Mouse (Mus musculus) hindbrain, postnatal 0 days (tissue): ENCODE measurements around the gene Magohb. TPM values are rescaled to one million over a fixed set of nuclear protein-coding genes. Genes with fewer than 3 reads are reported as not detected.
"Not testable (repeated sequence)": the region's sequence is repeated elsewhere in the genome, so short reads cannot be mapped to it uniquely, and the experiment has no call there.

Experiments used
- ATAC-seq: fragments of 200-750 bp; cut with Nextera tagmentation; 2 replicates; pipeline ENCODE4 v1.8.0; 2017; ENCODE audit warnings: mild to moderate bottlenecking, moderate TSS enrichment, moderate library complexity
- DNase-seq: peaks from one replicate; pipeline ENCODE4 v3.0.0-alpha.2; 2015; ENCODE audit warnings: low spot score
- H3K27ac ChIP-seq: fragments of 300-500 bp; sonication (generic); 2 replicates; pipeline ENCODE4 v1.5.1; 2014; ENCODE audit warnings: mild to moderate bottlenecking
- H3K27me3 ChIP-seq: fragments of 300-500 bp; sonication (generic); 2 replicates; pipeline ENCODE4 v1.6.1; 2014; ENCODE audit warnings: low read length, mixed read lengths; ENCODE audit not compliant: insufficient read depth
- H3K36me3 ChIP-seq: fragments of 300-500 bp; sonication (generic); 2 replicates; pipeline ENCODE4 v1.6.1; 2014; ENCODE audit warnings: low read length, mixed read lengths; ENCODE audit not compliant: insufficient read depth
- H3K4me1 ChIP-seq: fragments of 300-500 bp; sonication (generic); 2 replicates; pipeline ENCODE4 v1.6.1; 2014; ENCODE audit warnings: antibody characterized with exemption, low read length, mixed read lengths; ENCODE audit not compliant: insufficient read depth
- H3K4me2 ChIP-seq: fragments of 300-500 bp; sonication (generic); 2 replicates; pipeline ENCODE4 v1.6.1; 2014; ENCODE audit warnings: low read depth, mild to moderate bottlenecking, low read length, moderate library complexity, mixed read lengths
- H3K4me3 ChIP-seq: fragments of 300-500 bp; sonication (generic); 2 replicates; pipeline ENCODE4 v1.5.1; 2014; ENCODE audit warnings: low read length
- H3K9ac ChIP-seq: fragments of 300-500 bp; sonication (generic); replicated peaks from 2 replicates; pipeline ENCODE4 v1.6.1; 2014; ENCODE audit warnings: mild to moderate bottlenecking, low read length, moderate library complexity, mixed read lengths
- H3K9me3 ChIP-seq: fragments of 300-500 bp; sonication (generic); 2 replicates; pipeline ENCODE4 v1.6.1; 2016; ENCODE audit warnings: low read length, mixed read lengths
- CTCF ChIP-seq: IDR thresholded peaks from 2 replicates; pipeline ENCODE4 v1.5.1; 2016; ENCODE audit warnings: antibody characterized with exemption, control low read depth, low read depth
- WGBS: fragments of 180-500 bp; shearing (Covaris S2); extraction: QIAGEN DNeasy Blood & Tissue Kit; methylation state at CpG from one replicate; pipeline ENCODE4 v1.1.7; 2014; 5-methylcytosine and 5-hydroxymethylcytosine counted together
- polyA plus RNA-seq: library from polyadenylated mRNA; unstranded; fragments of >200 nt; fragmentation: Nextera tagmentation; extraction: Ambion mirVana; gene quantifications from 2 replicates; pipeline ENCODE4 v1.2.1, GENCODE M21; 2015
- total RNA-seq: library from RNA; depleted of rRNA; stranded (reverse); fragments of >200 nt; gene quantifications from 2 replicates; pipeline ENCODE4 v1.2.3, GENCODE M21; 2014

Gene Magohb
- total and polyA plus RNA-seq, 2 experiments from 2014 or later = 9.9 to 30.2 TPM

GRCm38 (mm10) chr6:131292276-131292990, 611 bp downstream of the Magohb start:
- TF ChIP-seq CTCF = no peak
- ATAC-seq = peak; percentile 21; the same call in 1 of the 2 replicates

DNA sequence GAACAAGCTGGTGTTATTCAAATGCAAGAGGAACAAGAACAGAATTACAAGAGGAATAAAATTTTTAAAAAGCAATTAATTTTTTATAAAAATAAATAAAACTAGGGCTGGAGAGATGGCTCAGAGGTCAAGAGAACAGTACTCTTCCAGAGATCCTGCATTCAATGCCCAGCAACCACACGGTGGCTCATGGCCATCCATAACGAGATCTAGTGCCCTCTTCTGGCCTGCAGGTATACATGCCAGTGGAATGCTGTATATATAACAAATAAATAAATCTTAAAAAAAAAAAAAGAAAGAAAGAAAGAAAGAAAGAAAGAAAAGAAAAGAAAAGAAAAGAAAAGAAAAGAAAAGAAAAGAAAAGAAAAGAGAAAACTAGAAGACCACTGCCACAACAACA, 2.6 kb downstream of the Magohb start:
- no peaks in the 10 kb centered on the region for H3K9me3 ChIP-seq
- peaks cover 16% of the 10 kb centered on the region; the same call in 1 of the 2 replicates for H3K36me3 ChIP-seq
- H3K27me3 ChIP-seq = no peaks in the 10 kb centered on the region
- 0 out of 2 replicates have a peak, but pooled peaks cover 4% of the 10 kb centered on the region for H3K4me1 ChIP-seq
- H3K9ac ChIP-seq = no peak overlapping the region
- H3K4me3 ChIP-seq = no peak overlapping the region
- DNase-seq = peak; percentile 75
- peak; percentile 71 for TF ChIP-seq CTCF
- WGBS = 11% methylated on average over 2 of the region's 2 CpGs
- no peak overlapping the region for H3K27ac ChIP-seq
- peak; percentile 64; the same call in 1 of the 2 replicates for ATAC-seq
- H3K4me2 ChIP-seq = no peak overlapping the region

More at GRCm38 (mm10) chr6:131292276-131292990, 611 bp downstream of the Magohb start:
- Histone ChIP-seq H3K9me3 (no peaks in the 10 kb centered on the region), H3K36me3 (peaks cover 9% of the 10 kb centered on the region; the same call in 1 of the 2 replicates), H3K4me3 (peak overlapping the region; percentile 76), H3K9ac (peak overlapping the region; percentile 68), H3K27me3 (no peaks in the 10 kb centered on the region), H3K27ac (peak overlapping the region; percentile 80), H3K4me2 (peak overlapping the region; percentile 54), H3K4me1 (0 out of 2 replicates have a peak, but pooled peaks cover 4% of the 10 kb centered on the region)
- WGBS = 22% methylated on average over 10 of the region's 10 CpGs
- peak; percentile 30 for DNase-seq

- not testable (repeated sequence) for H3K27ac ChIP-seq, H3K4me1 ChIP-seq, H3K4me3 ChIP-seq, ATAC-seq, H3K9me3 ChIP-seq, DNase-seq, H3K27me3 ChIP-seq, H3K36me3 ChIP-seq, H3K4me2 ChIP-seq, H3K9ac ChIP-seq
- 94% methylated on average over 2 of the region's 2 CpGs for WGBS
These were observed 14.9 kb downstream of the Magohb start for GRCm38 (mm10) chr6:131278160-131278559.

- no peak for ATAC-seq
- Histone ChIP-seq H3K4me3 (no peak overlapping the region), H3K27ac (no peak overlapping the region), H3K36me3 (no peaks in the 10 kb centered on the region), H3K4me1 (no peaks in the 10 kb centered on the region), H3K27me3 (no peaks in the 10 kb centered on the region), H3K9ac (no peak overlapping the region), H3K4me2 (no peak overlapping the region), H3K9me3 (no peaks in the 10 kb centered on the region)
- TF ChIP-seq CTCF = no peak
- 94% methylated on average over 4 of the region's 4 CpGs for WGBS
- DNase-seq = no peak
These were observed 16.4 kb downstream of the Magohb start for GRCm38 (mm10) chr6:131276659-131277058.

GRCm38 (mm10) chr6:131272311-131272710, 20.7 kb downstream of the Magohb start:
- H3K9ac ChIP-seq = no peak overlapping the region
- 96% methylated on average over 1 of the region's 1 CpGs for WGBS
- ATAC-seq (no peak), DNase-seq (no peak)
- H3K36me3 ChIP-seq = no peaks in the 10 kb centered on the region
- no peak for TF ChIP-seq CTCF
- H3K9me3 ChIP-seq = no peaks in the 10 kb centered on the region
- no peak overlapping the region for H3K4me2 ChIP-seq
- no peak overlapping the region for H3K27ac ChIP-seq
- no peak overlapping the region for H3K4me3 ChIP-seq
- no peaks in the 10 kb centered on the region for H3K4me1 ChIP-seq
- no peaks in the 10 kb centered on the region for H3K27me3 ChIP-seq

DNA sequence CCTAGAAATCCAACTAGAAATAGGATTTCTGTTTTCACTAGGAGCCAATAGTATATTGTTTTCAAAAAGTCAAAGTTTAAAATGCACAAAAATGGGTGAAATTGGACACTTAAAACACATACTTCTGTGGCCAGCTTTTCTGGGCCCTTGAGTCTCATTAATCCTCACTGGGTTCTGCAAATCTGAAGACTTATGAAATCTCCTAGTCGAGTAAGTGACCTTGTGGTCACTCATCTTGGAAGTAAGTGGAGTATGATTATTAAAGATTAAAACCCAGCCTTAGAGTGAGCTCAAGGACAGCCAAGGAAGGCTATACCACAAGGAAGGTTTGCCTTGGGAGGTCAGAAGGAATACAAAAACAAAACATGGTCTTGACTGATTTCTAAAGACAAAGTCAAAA, 22.7 kb downstream of the Magohb start:
- ATAC-seq (no peak), DNase-seq (no peak)
- Histone ChIP-seq H3K4me2 (no peak overlapping the region), H3K4me1 (no peaks in the 10 kb centered on the region), H3K36me3 (no peaks in the 10 kb centered on the region), H3K27me3 (no peaks in the 10 kb centered on the region), H3K4me3 (no peak overlapping the region), H3K27ac (no peak overlapping the region), H3K9me3 (no peaks in the 10 kb centered on the region), H3K9ac (no peak overlapping the region)
- no peak for TF ChIP-seq CTCF
- WGBS = 63% methylated on average over 1 of the region's 1 CpGs

GRCm38 (mm10) chr6:131269599-131269998, 23.4 kb downstream of the Magohb start:
- no peak overlapping the region for H3K27ac ChIP-seq
- no peak overlapping the region for H3K4me3 ChIP-seq
- H3K9me3 ChIP-seq = no peaks in the 10 kb centered on the region
- ATAC-seq (no peak), DNase-seq (no peak)
- no peak overlapping the region for H3K9ac ChIP-seq
- 92% methylated on average over 2 of the region's 2 CpGs for WGBS
- no peaks in the 10 kb centered on the region for H3K27me3 ChIP-seq
- TF ChIP-seq CTCF = no peak
- H3K4me1 ChIP-seq = no peaks in the 10 kb centered on the region
- no peaks in the 10 kb centered on the region for H3K36me3 ChIP-seq
- no peak overlapping the region for H3K4me2 ChIP-seq
